Mouse (Mus musculus): ENCODE results near the gene Mmp9. TPM values are rescaled to one million over a fixed set of nuclear protein-coding genes. Genes with fewer than 3 reads are reported as not detected.

Gene Mmp9
- polyA plus RNA-seq, 1 experiment from 2014 or later, result 4.5 TPM

DNA sequence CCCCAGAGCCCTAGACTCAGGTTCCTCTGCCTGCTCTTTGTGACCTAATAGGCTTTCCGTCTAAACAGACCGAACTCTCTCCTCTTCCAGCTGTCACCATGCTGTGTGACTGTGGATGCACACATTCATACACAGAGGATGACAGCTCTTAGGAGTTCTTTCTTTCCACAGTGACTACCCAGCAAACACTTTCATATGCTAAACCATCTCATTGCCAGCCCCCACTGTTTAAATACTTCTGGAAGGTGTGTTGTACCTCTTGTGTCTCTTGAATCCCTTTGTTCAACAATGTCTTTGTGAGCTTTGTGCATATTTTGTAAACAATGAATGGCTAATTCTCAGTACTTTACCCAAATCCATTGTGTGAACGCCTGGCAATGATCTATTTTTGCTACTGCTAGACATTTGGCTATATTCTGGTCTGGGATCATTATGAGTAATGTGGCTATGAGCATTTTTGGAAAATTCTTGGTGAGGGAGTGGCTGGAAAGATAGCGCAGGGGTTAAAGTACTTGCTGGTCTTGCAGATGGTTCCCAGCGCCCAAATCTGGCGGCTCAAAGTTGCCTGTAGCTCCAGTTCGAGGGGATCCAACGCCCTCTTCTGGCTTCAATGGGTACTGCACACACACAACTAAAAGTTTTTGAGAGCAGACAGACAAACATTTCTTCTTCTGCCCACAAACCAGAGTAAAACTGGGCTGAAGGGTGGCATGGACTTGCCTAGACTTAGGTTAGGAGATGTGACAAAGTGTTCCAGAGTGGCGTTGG, 17.2 kb downstream of the Mmp9 start:
- H3K9me3 ChIP-seq (ENCODE audit: low read length), result no peaks in the 10 kb centered on the region
- ATAC-seq, result no peak
- DNase-seq (ENCODE audit: low spot score), result no peak
- H3K9ac ChIP-seq (replicated peaks; ENCODE audit: low read depth), result no peak overlapping the region
- TF ChIP-seq CTCF (IDR thresholded peaks at IDR 0.05), result peak; percentile 17; the same call in 1 of the 2 replicates
- TF ChIP-seq EP300 (IDR thresholded peaks at IDR 0.05), result no peak
- H3K36me3 ChIP-seq (ENCODE audit: insufficient read depth, low read length), result no peaks in the 10 kb centered on the region
- no peak overlapping the region for H3K4me3 ChIP-seq (ENCODE audit: low read depth, low read length)
- WGBS, result 61% methylated on average over 9 of the region's 9 CpGs
- H3K27me3 ChIP-seq (replicated peaks; ENCODE audit: insufficient read depth, low read length), result no peaks in the 10 kb centered on the region
- H3K4me2 ChIP-seq (replicated peaks; ENCODE audit: low read depth, low read length), result no peak overlapping the region
- H3K4me1 ChIP-seq (ENCODE audit: insufficient read depth, low read depth, low read length), result no peaks in the 10 kb centered on the region
- H3K27ac ChIP-seq (ENCODE audit: low read length), result no peak overlapping the region

DNA sequence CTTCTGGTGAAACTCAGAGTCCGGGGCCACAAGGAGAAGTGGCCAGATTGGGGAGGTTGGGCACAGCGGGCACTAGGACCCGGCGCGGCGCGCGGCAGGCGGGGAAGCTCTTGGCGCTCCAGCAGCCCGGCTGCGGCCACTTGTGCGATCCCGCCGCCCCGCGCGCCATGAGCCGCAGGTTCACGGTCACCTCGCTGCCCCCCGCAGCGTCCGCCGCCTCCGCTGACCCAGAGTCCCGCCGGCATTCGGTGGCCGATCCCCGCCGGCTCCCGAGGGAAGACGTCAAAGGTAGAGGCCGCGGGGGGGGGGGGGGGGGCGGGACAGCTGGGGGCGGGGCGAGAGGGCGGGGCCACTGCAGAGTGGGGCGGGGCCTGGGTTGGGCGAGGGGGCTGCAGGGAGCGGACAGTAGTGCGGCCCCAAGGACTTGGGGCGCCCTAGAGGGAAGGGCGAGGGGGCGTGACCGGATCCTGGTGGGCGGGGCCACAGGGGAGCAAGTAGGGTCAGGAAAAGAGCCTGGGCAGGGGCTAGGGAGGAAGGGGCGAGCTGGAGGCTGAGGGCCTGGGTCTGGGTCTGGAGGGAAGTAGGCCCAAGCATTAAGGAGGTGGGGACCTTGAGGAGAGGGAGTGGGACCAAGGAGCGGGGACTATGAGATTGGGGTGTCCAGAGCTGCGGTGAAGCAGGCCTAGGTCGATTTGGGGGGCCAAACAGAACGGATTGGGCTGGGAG, 20.3 kb downstream of the Mmp9 start, which contains the start of gene Slc12a5:
Gene Slc12a5, plus strand, starts transcription at position 87 of the 726 bp plus-strand sequence.
- no peak within 1 kb of the TSS for H3K9ac ChIP-seq (replicated peaks; ENCODE audit: low read depth)
- DNase-seq (ENCODE audit: low spot score) (peak; percentile 50), ATAC-seq (peak; percentile 63)
- peak within 1 kb of the TSS; percentile 70 for H3K4me2 ChIP-seq (replicated peaks; ENCODE audit: low read depth, low read length)
- no peaks in the 10 kb centered on the region for H3K36me3 ChIP-seq (ENCODE audit: insufficient read depth, low read length)
- no peaks in the 10 kb centered on the region for H3K9me3 ChIP-seq (ENCODE audit: low read length)
- H3K27ac ChIP-seq (ENCODE audit: low read length), result no peak within 1 kb of the TSS
- H3K4me3 ChIP-seq (ENCODE audit: low read depth, low read length), result peak within 1 kb of the TSS; percentile 34
- TF ChIP-seq CTCF (IDR thresholded peaks at IDR 0.05), result no peak
- TF ChIP-seq EP300 (IDR thresholded peaks at IDR 0.05), result no peak
- WGBS, result 4% methylated on average over 21 of the region's 54 CpGs
- H3K4me1 ChIP-seq (ENCODE audit: insufficient read depth, low read depth, low read length), result no peaks in the 10 kb centered on the region
- H3K27me3 ChIP-seq (replicated peaks; ENCODE audit: insufficient read depth, low read length), result no peaks in the 10 kb centered on the region

DNA sequence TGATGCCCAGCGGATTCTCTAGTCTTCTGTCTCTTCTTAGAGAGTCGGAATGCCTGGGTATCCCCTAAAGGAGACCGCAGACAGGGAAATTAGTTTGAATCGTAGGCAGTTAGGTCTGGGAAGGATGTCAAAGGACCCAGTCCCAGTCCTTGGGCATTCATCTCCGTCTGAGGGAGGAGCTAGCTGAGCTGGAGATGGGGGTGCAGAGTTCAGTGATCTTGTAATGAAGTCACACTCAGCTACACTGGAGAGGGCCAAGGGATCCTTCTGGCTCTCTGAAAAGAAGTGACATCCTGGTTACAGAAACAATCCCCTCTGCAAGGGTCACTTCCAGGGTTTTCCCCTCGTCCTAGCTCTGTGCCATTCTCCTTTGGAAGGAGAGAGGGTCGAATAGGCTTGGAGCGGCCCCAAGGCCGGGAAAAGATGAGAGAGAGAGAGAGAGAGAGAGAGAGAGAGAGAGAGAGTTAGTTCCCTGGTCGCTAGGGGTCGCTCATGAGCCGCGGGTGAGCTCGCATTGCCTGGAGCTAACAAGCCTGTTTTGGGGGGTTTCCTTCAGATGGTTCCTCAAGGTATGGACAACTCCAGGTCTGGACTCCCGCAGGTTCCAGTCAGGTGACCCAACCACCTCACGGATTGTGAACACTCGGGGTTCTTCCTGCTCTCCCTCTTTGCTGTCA, 21.1 kb downstream of the Mmp9 start:
- TF ChIP-seq EP300 (IDR thresholded peaks at IDR 0.05) (no peak), CTCF (IDR thresholded peaks at IDR 0.05) (peak; percentile 82)
- H3K4me1 ChIP-seq (ENCODE audit: insufficient read depth, low read depth, low read length), result no peaks in the 10 kb centered on the region
- H3K4me2 ChIP-seq (replicated peaks; ENCODE audit: low read depth, low read length), result 0 out of 2 replicates have a peak overlapping the region, but pooled peaks have one; percentile 70
- WGBS, result 6% methylated on average over 17 of the region's 17 CpGs
- H3K36me3 ChIP-seq (ENCODE audit: insufficient read depth, low read length), result no peaks in the 10 kb centered on the region
- peak; percentile 36 for DNase-seq (ENCODE audit: low spot score)
- H3K9me3 ChIP-seq (ENCODE audit: low read length), result no peaks in the 10 kb centered on the region
- H3K27ac ChIP-seq (ENCODE audit: low read length), result no peak overlapping the region
- ATAC-seq, result no peak
- H3K4me3 ChIP-seq (ENCODE audit: low read depth, low read length), result no peak overlapping the region
- H3K9ac ChIP-seq (replicated peaks; ENCODE audit: low read depth), result no peak overlapping the region
- peaks cover under 1% of the 10 kb centered on the region; the same call in 1 of the 2 replicates for H3K27me3 ChIP-seq (replicated peaks; ENCODE audit: insufficient read depth, low read length)

DNA sequence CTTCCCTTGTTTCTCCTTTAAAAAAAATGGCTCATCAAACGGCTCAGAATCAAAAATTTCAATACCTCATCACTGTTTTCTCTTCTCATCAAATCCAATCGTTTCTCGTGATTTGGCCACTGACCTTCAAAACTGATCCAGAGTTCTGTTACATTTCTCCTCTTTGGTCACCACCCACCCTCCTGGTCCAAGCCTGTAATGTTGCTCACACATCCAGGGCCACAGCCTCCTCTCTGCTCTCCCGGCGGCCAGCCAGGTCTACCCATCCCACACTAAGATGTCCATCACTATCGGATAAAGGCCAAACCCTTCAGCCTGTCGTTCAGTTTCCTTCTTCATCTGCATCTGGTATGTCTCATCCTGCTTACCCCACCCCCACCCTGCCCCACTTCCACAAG, 21.6 kb downstream of the Mmp9 start:
- no peak for DNase-seq (ENCODE audit: low spot score)
- WGBS, result 46% methylated on average over 7 of the region's 7 CpGs
- peaks cover 6% of the 10 kb centered on the region for H3K27me3 ChIP-seq (replicated peaks; ENCODE audit: insufficient read depth, low read length)
- H3K9ac ChIP-seq (replicated peaks; ENCODE audit: low read depth), result no peak overlapping the region
- no peak overlapping the region for H3K27ac ChIP-seq (ENCODE audit: low read length)
- ATAC-seq, result no peak
- no peaks in the 10 kb centered on the region for H3K9me3 ChIP-seq (ENCODE audit: low read length)
- H3K4me3 ChIP-seq (ENCODE audit: low read depth, low read length), result no peak overlapping the region
- TF ChIP-seq CTCF (IDR thresholded peaks at IDR 0.05) (no peak), EP300 (IDR thresholded peaks at IDR 0.05) (no peak)
- no peaks in the 10 kb centered on the region for H3K4me1 ChIP-seq (ENCODE audit: insufficient read depth, low read depth, low read length)
- no peak overlapping the region for H3K4me2 ChIP-seq (replicated peaks; ENCODE audit: low read depth, low read length)
- H3K36me3 ChIP-seq (ENCODE audit: insufficient read depth, low read length), result no peaks in the 10 kb centered on the region

DNA sequence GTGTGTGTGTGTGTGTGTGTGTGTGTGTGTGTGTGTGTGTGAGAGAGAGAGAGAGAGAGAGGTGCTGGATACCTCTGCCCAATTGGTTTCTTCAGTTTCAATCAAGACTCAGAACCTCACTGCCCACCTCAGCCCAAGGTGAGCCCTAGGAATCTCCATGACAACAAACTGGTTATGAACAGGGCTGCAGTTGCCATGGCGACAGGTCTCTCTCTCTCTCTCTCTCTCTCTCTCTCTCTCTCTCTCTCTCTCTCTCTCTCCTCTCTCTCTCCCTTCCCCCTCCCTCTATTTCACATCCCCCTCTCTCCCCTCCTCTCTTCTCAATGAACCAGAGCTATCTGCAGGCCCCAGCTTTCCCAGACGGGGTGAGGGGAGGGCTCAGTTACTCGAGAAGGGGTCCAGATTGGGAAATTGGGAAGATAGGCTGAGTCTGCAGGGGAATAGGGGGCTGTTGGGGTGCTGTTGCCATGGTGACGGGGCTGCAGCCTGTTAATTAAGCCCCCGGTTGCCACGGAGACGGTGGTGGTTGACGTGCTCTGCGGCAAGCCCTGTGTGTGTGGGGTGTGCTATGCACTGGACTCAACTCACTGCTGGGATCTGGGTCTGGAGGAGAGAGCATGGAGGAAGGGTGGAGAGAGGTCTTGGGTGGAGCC, 23.8 kb downstream of the Mmp9 start:
- H3K4me1 ChIP-seq (ENCODE audit: insufficient read depth, low read depth, low read length), result no peaks in the 10 kb centered on the region
- no peak overlapping the region for H3K9ac ChIP-seq (replicated peaks; ENCODE audit: low read depth)
- H3K36me3 ChIP-seq (ENCODE audit: insufficient read depth, low read length), result no peaks in the 10 kb centered on the region
- TF ChIP-seq CTCF (IDR thresholded peaks at IDR 0.05) (no peak), EP300 (IDR thresholded peaks at IDR 0.05) (no peak)
- H3K9me3 ChIP-seq (ENCODE audit: low read length), result no peaks in the 10 kb centered on the region
- ATAC-seq (no peak), DNase-seq (ENCODE audit: low spot score) (no peak)
- 41% methylated on average over 9 of the region's 9 CpGs for WGBS
- peaks cover 27% of the 10 kb centered on the region for H3K27me3 ChIP-seq (replicated peaks; ENCODE audit: insufficient read depth, low read length)
- no peak overlapping the region for H3K4me3 ChIP-seq (ENCODE audit: low read depth, low read length)
- no peak overlapping the region for H3K4me2 ChIP-seq (replicated peaks; ENCODE audit: low read depth, low read length)
- H3K27ac ChIP-seq (ENCODE audit: low read length), result no peak overlapping the region
